Mouse (Mus musculus): ENCODE measurements around the gene Ddx46. TPM values are rescaled to one million over a fixed set of nuclear protein-coding genes. Genes with fewer than 3 reads are reported as not detected.

Gene Ddx46
- 56.8 and 58.2 TPM in 2 replicates for polyA plus RNA-seq (2014; fragmentation: Nextera tagmentation; extraction: Ambion mirVana)

GRCm38 (mm10) chr13:55634639-55635127, at the start of gene Ddx46:
Gene Ddx46 (plus strand): TSS chr13:55635027.
- DNase-seq (ENCODE audit: low spot score) (peak; percentile 95), ATAC-seq (replicated peaks; ENCODE audit: low FRiP score) (peak; percentile 77)
- Histone ChIP-seq H3K27me3 (ENCODE audit: control insufficient read depth, insufficient read depth, low read length) (no peaks in the 10 kb centered on the region), H3K4me3 (ENCODE audit: low read depth, low read length) (peak within 1 kb of the TSS; percentile 99), H3K27ac (ENCODE audit: low read depth, low read length) (no peak within 1 kb of the TSS), H3K36me3 (ENCODE audit: control insufficient read depth, insufficient read depth, low read length) (peaks cover 2% of the 10 kb centered on the region; the same call in 1 of the 2 replicates), H3K4me2 (ENCODE audit: low read depth, low read length, severe bottlenecking) (peak within 1 kb of the TSS; percentile 81), H3K4me1 (replicated peaks; ENCODE audit: control insufficient read depth, insufficient read depth, low read length) (peaks cover 4% of the 10 kb centered on the region; the same call in 1 of the 2 replicates), H3K9me3 (ENCODE audit: control insufficient read depth, low read length) (no peaks in the 10 kb centered on the region), H3K9ac (ENCODE audit: low read length) (peak within 1 kb of the TSS; percentile 93)
- 6% methylated on average over 30 of the region's 30 CpGs for WGBS

- ATAC-seq (replicated peaks; ENCODE audit: low FRiP score) (0 out of 2 replicates have a peak, but pooled peaks have one; percentile 4), DNase-seq (ENCODE audit: low spot score) (no peak)
- H3K27ac ChIP-seq (ENCODE audit: low read depth, low read length), result no peak overlapping the region
- H3K4me2 ChIP-seq (ENCODE audit: low read depth, low read length, severe bottlenecking), result no peak overlapping the region
- no peaks in the 10 kb centered on the region for H3K27me3 ChIP-seq (ENCODE audit: control insufficient read depth, insufficient read depth, low read length)
- peaks cover 6% of the 10 kb centered on the region; the same call in 1 of the 2 replicates for H3K4me1 ChIP-seq (replicated peaks; ENCODE audit: control insufficient read depth, insufficient read depth, low read length)
- WGBS, result 75% methylated on average over 4 of the region's 4 CpGs
- H3K9ac ChIP-seq (ENCODE audit: low read length), result no peak overlapping the region
- H3K4me3 ChIP-seq (ENCODE audit: low read depth, low read length), result no peak overlapping the region
- peaks cover 11% of the 10 kb centered on the region for H3K36me3 ChIP-seq (ENCODE audit: control insufficient read depth, insufficient read depth, low read length)
- H3K9me3 ChIP-seq (ENCODE audit: control insufficient read depth, low read length), result no peaks in the 10 kb centered on the region
Observed at GRCm38 (mm10) chr13:55591961-55592490, 42.8 kb upstream of the Ddx46 start.

GRCm38 (mm10) chr13:55592512-55593253, 42.1 kb upstream of the Ddx46 start:
- Histone ChIP-seq H3K4me2 (ENCODE audit: low read depth, low read length, severe bottlenecking) (peak overlapping the region; percentile 87), H3K36me3 (ENCODE audit: control insufficient read depth, insufficient read depth, low read length) (peaks cover 13% of the 10 kb centered on the region), H3K4me1 (replicated peaks; ENCODE audit: control insufficient read depth, insufficient read depth, low read length) (peaks cover 6% of the 10 kb centered on the region; the same call in 1 of the 2 replicates), H3K4me3 (ENCODE audit: low read depth, low read length) (peak overlapping the region; percentile 83), H3K9me3 (ENCODE audit: control insufficient read depth, low read length) (no peaks in the 10 kb centered on the region), H3K27ac (ENCODE audit: low read depth, low read length) (no peak overlapping the region), H3K9ac (ENCODE audit: low read length) (peak overlapping the region; percentile 89), H3K27me3 (ENCODE audit: control insufficient read depth, insufficient read depth, low read length) (no peaks in the 10 kb centered on the region)
- DNase-seq (ENCODE audit: low spot score) (peak; percentile 99), ATAC-seq (replicated peaks; ENCODE audit: low FRiP score) (peak; percentile 99)
- 5% methylated on average over 29 of the region's 29 CpGs for WGBS

- Histone ChIP-seq H3K4me2 (ENCODE audit: low read depth, low read length, severe bottlenecking) (peak overlapping the region; percentile 87), H3K27ac (ENCODE audit: low read depth, low read length) (0 out of 2 replicates have a peak overlapping the region, but pooled peaks have one; percentile 12), H3K4me3 (ENCODE audit: low read depth, low read length) (peak overlapping the region; percentile 83), H3K9me3 (ENCODE audit: control insufficient read depth, low read length) (no peaks in the 10 kb centered on the region), H3K27me3 (ENCODE audit: control insufficient read depth, insufficient read depth, low read length) (no peaks in the 10 kb centered on the region), H3K36me3 (ENCODE audit: control insufficient read depth, insufficient read depth, low read length) (peaks cover 13% of the 10 kb centered on the region), H3K9ac (ENCODE audit: low read length) (peak overlapping the region; percentile 89), H3K4me1 (replicated peaks; ENCODE audit: control insufficient read depth, insufficient read depth, low read length) (peaks cover 6% of the 10 kb centered on the region; the same call in 1 of the 2 replicates)
- DNase-seq (ENCODE audit: low spot score) (no peak), ATAC-seq (replicated peaks; ENCODE audit: low FRiP score) (peak; percentile 34)
- under 1% methylated on average over 31 of the region's 31 CpGs for WGBS
Observed at GRCm38 (mm10) chr13:55593254-55593747, 41.5 kb upstream of the Ddx46 start.

- Histone ChIP-seq H3K27me3 (ENCODE audit: control insufficient read depth, insufficient read depth, low read length) (no peaks in the 10 kb centered on the region), H3K27ac (ENCODE audit: low read depth, low read length) (no peak overlapping the region), H3K4me2 (ENCODE audit: low read depth, low read length, severe bottlenecking) (no peak overlapping the region), H3K9ac (ENCODE audit: low read length) (no peak overlapping the region), H3K36me3 (ENCODE audit: control insufficient read depth, insufficient read depth, low read length) (peaks cover 13% of the 10 kb centered on the region), H3K4me3 (ENCODE audit: low read depth, low read length) (no peak overlapping the region), H3K4me1 (replicated peaks; ENCODE audit: control insufficient read depth, insufficient read depth, low read length) (peaks cover 10% of the 10 kb centered on the region; the same call in 1 of the 2 replicates), H3K9me3 (ENCODE audit: control insufficient read depth, low read length) (no peaks in the 10 kb centered on the region)
- DNase-seq (ENCODE audit: low spot score), result no peak
- ATAC-seq (replicated peaks; ENCODE audit: low FRiP score), result no peak
- 93% methylated on average over 12 of the region's 12 CpGs for WGBS
Observed at GRCm38 (mm10) chr13:55595375-55595774, 39.5 kb upstream of the Ddx46 start.

- H3K4me2 ChIP-seq (ENCODE audit: low read depth, low read length, severe bottlenecking), result no peak overlapping the region
- H3K36me3 ChIP-seq (ENCODE audit: control insufficient read depth, insufficient read depth, low read length), result peaks cover 13% of the 10 kb centered on the region
- no peaks in the 10 kb centered on the region for H3K9me3 ChIP-seq (ENCODE audit: control insufficient read depth, low read length)
- no peak overlapping the region for H3K9ac ChIP-seq (ENCODE audit: low read length)
- no peak for ATAC-seq (replicated peaks; ENCODE audit: low FRiP score)
- peaks cover 10% of the 10 kb centered on the region; the same call in 1 of the 2 replicates for H3K4me1 ChIP-seq (replicated peaks; ENCODE audit: control insufficient read depth, insufficient read depth, low read length)
- no peak for DNase-seq (ENCODE audit: low spot score)
- H3K27me3 ChIP-seq (ENCODE audit: control insufficient read depth, insufficient read depth, low read length), result no peaks in the 10 kb centered on the region
- H3K27ac ChIP-seq (ENCODE audit: low read depth, low read length), result no peak overlapping the region
- 95% methylated on average over 12 of the region's 12 CpGs for whole genome bisulfite sequencing
- H3K4me3 ChIP-seq (ENCODE audit: low read depth, low read length), result no peak overlapping the region
Observed at GRCm38 (mm10) chr13:55596802-55597201, 38.0 kb upstream of the Ddx46 start.

- peak within 1 kb of the TSS; percentile 80 for H3K4me2 ChIP-seq (ENCODE audit: low read depth, low read length, severe bottlenecking)
- H3K4me1 ChIP-seq (replicated peaks; ENCODE audit: control insufficient read depth, insufficient read depth, low read length), result peaks cover 4% of the 10 kb centered on the region; the same call in 1 of the 2 replicates
- DNase-seq (ENCODE audit: low spot score) (peak; percentile 89), ATAC-seq (replicated peaks; ENCODE audit: low FRiP score) (peak; percentile 90)
- H3K27ac ChIP-seq (ENCODE audit: low read depth, low read length), result no peak within 1 kb of the TSS
- peaks cover 13% of the 10 kb centered on the region for H3K36me3 ChIP-seq (ENCODE audit: control insufficient read depth, insufficient read depth, low read length)
- H3K9me3 ChIP-seq (ENCODE audit: control insufficient read depth, low read length), result no peaks in the 10 kb centered on the region
- H3K9ac ChIP-seq (ENCODE audit: low read length), result peak within 1 kb of the TSS; percentile 80
- H3K4me3 ChIP-seq (ENCODE audit: low read depth, low read length), result peak within 1 kb of the TSS; percentile 75
- no peaks in the 10 kb centered on the region for H3K27me3 ChIP-seq (ENCODE audit: control insufficient read depth, insufficient read depth, low read length)
- WGBS, result 12% methylated on average over 51 of the region's 51 CpGs
Observed at GRCm38 (mm10) chr13:55599566-55600540, 35.0 kb upstream of the Ddx46 start, which contains the start of gene B4galt7. Gene B4galt7 (plus strand): TSS chr13:55599896.
